Mouse (Mus musculus) heart, embryonic 13.5 days (tissue): ENCODE measurements at regions not wholly inside any gene's neighbourhood (a gene's known extent, or its start where the extent isn't known, plus 50 kb on each side); places are given as distances from the start of the nearest gene placed in this dataset.

Source experiments
- ATAC-seq: fragments of 200-750 bp; cut with Nextera tagmentation; 2 replicates; pipeline ENCODE4 v1.8.0; 2017; ENCODE audit warnings: moderate TSS enrichment; ENCODE audit not compliant: insufficient number of reproducible peaks, low FRiP score, low TSS enrichment; ENCODE audit errors: extremely low read depth
- H3K27ac ChIP-seq: fragments of 300-500 bp; sonication (generic); replicated peaks from 2 replicates; pipeline ENCODE4 v1.5.1; 2015; ENCODE audit warnings: moderate library complexity, mild to moderate bottlenecking, inconsistent platforms
- H3K27me3 ChIP-seq: fragments of 300-500 bp; sonication (generic); replicated peaks from 2 replicates; pipeline ENCODE4 v1.6.1; 2015; ENCODE audit warnings: mild to moderate bottlenecking, inconsistent platforms
- H3K36me3 ChIP-seq: fragments of 300-500 bp; sonication (generic); 2 replicates; pipeline ENCODE4 v1.6.1; 2015; ENCODE audit warnings: mild to moderate bottlenecking, inconsistent platforms
- H3K4me1 ChIP-seq: fragments of 300-500 bp; sonication (generic); 2 replicates; pipeline ENCODE4 v1.6.1; 2015; ENCODE audit warnings: inconsistent platforms
- H3K4me2 ChIP-seq: fragments of 300-500 bp; sonication (generic); 2 replicates; pipeline ENCODE4 v1.6.1; 2015; ENCODE audit warnings: inconsistent platforms, mild to moderate bottlenecking, moderate library complexity
- H3K4me3 ChIP-seq: fragments of 300-500 bp; sonication (generic); 2 replicates; pipeline ENCODE4 v1.5.1; 2015; ENCODE audit warnings: moderate library complexity, mild to moderate bottlenecking, inconsistent platforms
- H3K9ac ChIP-seq: fragments of 300-500 bp; sonication (generic); 2 replicates; pipeline ENCODE4 v1.6.1; 2015; ENCODE audit warnings: inconsistent platforms, mild to moderate bottlenecking, moderate library complexity
- H3K9me3 ChIP-seq: fragments of 300-500 bp; sonication (generic); 2 replicates; pipeline ENCODE4 v1.6.1; 2016; ENCODE audit warnings: inconsistent platforms
- WGBS: fragments of 180-500 bp; shearing (Covaris S2); methylation state at CpG from one replicate; pipeline ENCODE4 v1.1.7; 2015; ENCODE audit warnings: mixed read lengths; 5-methylcytosine and 5-hydroxymethylcytosine counted together

DNA sequence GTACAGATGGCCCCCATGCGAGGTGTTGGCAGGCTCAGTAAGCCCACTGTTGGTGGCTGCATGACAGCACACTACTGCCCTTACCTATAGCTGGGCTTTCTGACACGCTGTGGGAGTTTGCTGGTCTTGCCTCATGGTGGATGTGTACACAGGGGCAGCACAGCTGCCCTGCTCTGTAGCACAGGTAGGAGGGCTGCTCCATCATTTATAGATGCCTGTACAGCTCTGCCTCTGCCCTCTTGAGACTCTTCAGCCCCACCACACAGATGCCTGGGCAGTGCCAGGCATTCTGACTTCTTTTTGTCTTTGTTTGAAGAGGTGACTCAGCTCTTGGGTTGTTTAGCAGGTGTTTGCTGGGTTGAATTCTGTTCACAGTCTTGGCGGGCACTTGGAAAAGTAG lies 365.9 kb upstream of the Kazn start:
- ATAC-seq: no peak
- Histone ChIP-seq H3K4me3 (no peak overlapping the region), H3K27ac (no peak overlapping the region), H3K4me1 (no peaks in the 10 kb centered on the region), H3K36me3 (no peaks in the 10 kb centered on the region), H3K9ac (no peak overlapping the region), H3K4me2 (no peak overlapping the region), H3K27me3 (0 out of 2 replicates have a peak, but pooled peaks cover 5% of the 10 kb centered on the region), H3K9me3 (peaks cover 6% of the 10 kb centered on the region; the same call in 1 of the 2 replicates)
- 72% methylated on average over 3 of the region's 3 CpGs for WGBS

DNA sequence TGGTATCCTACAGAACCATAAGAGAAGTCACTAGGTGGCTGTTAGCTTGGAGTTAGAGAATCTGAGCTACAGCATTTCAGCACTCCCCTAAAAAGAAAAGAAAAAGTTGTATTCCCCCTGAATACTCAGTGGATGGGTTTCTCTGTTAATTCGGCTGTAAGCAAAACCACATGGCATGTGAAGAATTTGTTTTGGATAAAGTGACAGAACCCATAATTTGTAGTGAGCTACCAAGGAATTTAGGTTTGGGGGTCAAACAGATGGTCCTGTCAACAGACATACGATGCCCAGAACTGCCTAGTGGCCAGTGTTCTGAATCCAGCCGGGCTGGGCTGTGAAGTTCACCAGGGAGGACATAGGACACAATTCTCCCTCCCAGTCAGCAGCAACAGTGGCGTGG lies 358.0 kb upstream of the Kazn start:
- Histone ChIP-seq H3K4me2 (no peak overlapping the region), H3K4me1 (peaks cover 3% of the 10 kb centered on the region), H3K27ac (no peak overlapping the region), H3K9me3 (peaks cover 7% of the 10 kb centered on the region; the same call in 1 of the 2 replicates), H3K36me3 (no peaks in the 10 kb centered on the region), H3K9ac (no peak overlapping the region), H3K4me3 (no peak overlapping the region), H3K27me3 (0 out of 2 replicates have a peak, but pooled peaks cover 5% of the 10 kb centered on the region)
- 46% methylated on average over 4 of the region's 4 CpGs for WGBS
- ATAC-seq: no peak

DNA sequence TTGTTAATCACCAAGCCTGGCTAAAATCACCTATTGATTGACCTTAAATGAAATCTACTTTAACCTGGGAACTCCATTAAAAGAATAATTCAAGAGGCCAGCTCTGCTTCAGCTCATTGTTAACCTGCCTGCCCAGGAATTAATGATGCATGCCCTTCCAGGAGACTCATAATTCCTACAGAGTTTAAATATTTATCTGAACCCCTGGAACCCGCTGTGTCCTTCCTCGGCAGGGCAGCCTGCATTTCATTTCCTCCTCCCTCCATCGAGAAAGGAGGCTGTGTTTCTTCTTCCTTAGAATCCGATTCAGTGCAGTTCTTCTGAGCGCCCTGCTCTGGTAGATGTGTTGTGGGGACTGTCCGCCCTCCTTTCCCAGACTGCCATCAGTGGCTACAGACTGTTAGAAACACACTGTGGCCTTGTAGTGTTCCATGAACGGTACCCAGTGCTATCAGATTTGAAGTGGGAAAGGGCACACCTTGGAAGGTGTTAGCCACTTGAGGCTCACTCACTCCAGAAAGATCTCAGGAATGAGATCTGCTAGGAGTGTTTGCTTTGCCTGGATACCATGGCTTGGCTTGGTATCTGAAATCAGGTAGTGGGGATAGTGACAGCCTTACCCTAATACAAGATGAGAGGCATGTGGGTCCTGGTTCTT lies 350.0 kb upstream of the Kazn start:
- no peak for ATAC-seq
- H3K4me1 ChIP-seq: no peaks in the 10 kb centered on the region; the same call in 1 of the 2 replicates
- no peak overlapping the region for H3K4me2 ChIP-seq

DNA sequence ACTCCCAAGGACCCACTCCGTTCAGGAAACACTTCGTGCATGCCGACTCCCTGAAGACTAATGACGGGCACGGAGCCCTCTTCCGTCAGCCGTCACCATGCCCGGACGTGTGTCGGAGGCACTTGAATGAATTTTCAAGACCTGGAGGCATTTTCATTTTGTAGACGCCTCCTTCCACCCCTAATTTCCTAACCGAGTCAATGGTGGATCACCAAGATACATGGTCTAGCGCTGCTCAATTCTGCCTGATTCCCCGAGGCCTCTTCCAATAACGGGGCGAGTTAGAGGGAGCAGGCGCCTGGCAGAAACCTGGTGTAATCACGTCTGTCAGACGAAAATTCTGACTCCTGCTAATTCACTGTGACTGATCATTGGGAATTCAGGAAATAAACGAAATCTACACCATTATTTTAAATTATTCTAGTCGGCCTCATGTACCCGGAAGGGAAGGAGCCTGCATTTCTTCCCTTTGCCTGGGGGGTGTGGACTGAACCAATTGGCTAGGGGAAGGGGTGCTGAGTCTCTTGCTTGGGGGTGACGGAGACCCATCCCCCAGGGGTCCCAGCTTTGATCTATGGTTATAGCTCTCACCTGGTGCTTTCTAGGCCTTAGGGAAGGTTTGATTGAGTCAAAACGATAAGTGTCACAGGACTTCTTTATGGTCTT lies 349.4 kb upstream of the Kazn start:
- no peak overlapping the region for H3K4me3 ChIP-seq
- H3K36me3 ChIP-seq: no peaks in the 10 kb centered on the region
- H3K4me2 ChIP-seq: no peak overlapping the region
- H3K9ac ChIP-seq: no peak overlapping the region
- WGBS: 69% methylated on average over 24 of the region's 24 CpGs
- peaks cover 25% of the 10 kb centered on the region for H3K27me3 ChIP-seq
- no peaks in the 10 kb centered on the region for H3K4me1 ChIP-seq
- ATAC-seq: no peak
- H3K9me3 ChIP-seq: no peaks in the 10 kb centered on the region
- no peak overlapping the region for H3K27ac ChIP-seq

More for the DNA sequence above, 350.0 kb upstream of the Kazn start:
- H3K4me3 ChIP-seq: no peak overlapping the region
- no peaks in the 10 kb centered on the region for H3K9me3 ChIP-seq
- H3K9ac ChIP-seq: no peak overlapping the region
- peaks cover 25% of the 10 kb centered on the region for H3K27me3 ChIP-seq
- no peaks in the 10 kb centered on the region for H3K36me3 ChIP-seq
- H3K27ac ChIP-seq: no peak overlapping the region
- 64% methylated on average over 7 of the region's 7 CpGs for WGBS

DNA sequence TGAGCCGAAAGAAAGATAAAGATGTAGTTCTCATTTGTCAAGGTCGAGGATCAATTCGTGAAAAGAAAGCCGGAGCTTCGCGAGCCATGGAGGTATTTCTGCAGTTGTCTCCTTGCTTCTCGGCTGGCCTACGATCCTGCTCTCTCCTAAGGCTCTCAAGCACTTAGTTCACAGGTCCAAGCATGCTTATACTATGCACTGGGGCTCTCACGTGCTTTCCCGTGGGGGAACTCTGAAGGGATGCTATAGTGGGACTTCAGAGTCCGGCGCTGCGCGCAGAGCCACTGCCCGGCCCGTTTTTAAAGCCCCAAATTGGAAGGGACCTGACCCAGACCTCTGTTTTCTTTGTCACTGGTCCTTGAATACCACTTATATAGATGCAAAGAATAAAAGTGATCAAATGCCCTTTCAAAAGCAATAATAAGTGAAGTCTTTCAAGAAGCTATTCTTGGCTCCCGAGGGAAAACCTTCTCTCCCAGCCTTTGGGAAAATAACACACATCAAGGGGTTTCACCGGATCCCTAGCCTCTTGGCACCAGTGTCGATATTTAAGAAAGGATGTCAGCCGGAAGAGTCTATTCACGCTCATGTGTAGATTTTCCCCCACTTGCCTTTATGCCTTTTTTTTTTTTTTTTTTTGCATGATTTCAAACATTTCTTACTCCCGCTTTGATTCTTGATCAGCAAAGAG lies 348.3 kb upstream of the Kazn start:
- no peak for ATAC-seq
- peaks cover 25% of the 10 kb centered on the region for H3K27me3 ChIP-seq
- no peak overlapping the region for H3K4me3 ChIP-seq
- H3K27ac ChIP-seq: no peak overlapping the region
- H3K4me1 ChIP-seq: no peaks in the 10 kb centered on the region
- H3K4me2 ChIP-seq: no peak overlapping the region
- 82% methylated on average over 22 of the region's 22 CpGs for WGBS
- H3K9me3 ChIP-seq: no peaks in the 10 kb centered on the region
- H3K36me3 ChIP-seq: no peaks in the 10 kb centered on the region
- H3K9ac ChIP-seq: no peak overlapping the region

DNA sequence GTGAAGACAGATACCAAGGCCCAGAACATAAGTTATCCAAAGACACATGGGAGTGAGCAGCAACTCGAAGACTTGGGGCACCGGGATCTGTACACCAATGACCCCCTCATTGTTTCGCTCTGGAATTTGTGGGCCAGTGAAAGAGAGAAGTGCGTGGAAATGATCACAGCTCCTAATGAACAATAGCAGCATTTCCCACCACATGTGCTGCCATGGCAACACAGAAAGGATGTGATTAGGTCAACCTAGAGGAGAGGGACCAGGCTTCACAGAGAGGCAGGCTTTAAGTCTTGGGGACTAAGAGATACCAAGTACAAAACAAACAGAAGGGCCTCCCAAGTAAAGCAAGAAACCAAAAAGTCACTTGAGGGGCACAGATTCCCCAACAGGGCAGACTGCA lies 339.3 kb upstream of the Kazn start:
- H3K4me3 ChIP-seq: no peak overlapping the region
- ATAC-seq: no peak

DNA sequence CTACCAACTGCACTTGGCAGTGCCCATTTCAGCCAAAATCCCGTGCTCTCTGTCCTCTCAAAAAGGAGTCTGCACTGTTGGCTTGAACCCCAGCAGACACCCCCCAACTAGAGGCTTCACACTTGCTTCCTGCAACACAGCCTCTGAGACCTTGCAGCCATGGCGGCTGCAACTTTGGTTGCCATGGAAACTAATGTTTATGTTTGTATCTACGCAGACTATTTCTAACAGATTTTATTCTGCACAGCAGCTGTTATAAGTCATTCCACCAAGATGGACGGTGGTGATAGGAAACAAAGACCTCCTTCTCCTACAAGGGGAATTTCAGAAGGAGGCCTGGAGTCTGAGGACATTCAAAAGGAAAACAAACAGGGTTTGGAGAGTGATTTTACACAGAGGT lies 338.3 kb upstream of the Kazn start:
- Histone ChIP-seq H3K4me2 (no peak overlapping the region), H3K4me1 (no peaks in the 10 kb centered on the region), H3K9ac (no peak overlapping the region), H3K4me3 (no peak overlapping the region), H3K27me3 (no peaks in the 10 kb centered on the region), H3K36me3 (no peaks in the 10 kb centered on the region), H3K9me3 (no peaks in the 10 kb centered on the region), H3K27ac (no peak overlapping the region)
- 51% methylated on average over 4 of the region's 4 CpGs for WGBS
- no peak for ATAC-seq

More for the DNA sequence above, 339.3 kb upstream of the Kazn start:
- H3K27ac ChIP-seq: no peak overlapping the region
- H3K9me3 ChIP-seq: no peaks in the 10 kb centered on the region
- no peak overlapping the region for H3K9ac ChIP-seq
- H3K27me3 ChIP-seq: no peaks in the 10 kb centered on the region
- H3K36me3 ChIP-seq: no peaks in the 10 kb centered on the region
- H3K4me1 ChIP-seq: no peaks in the 10 kb centered on the region
- WGBS: 73% methylated on average over 4 of the region's 4 CpGs
- no peak overlapping the region for H3K4me2 ChIP-seq

DNA sequence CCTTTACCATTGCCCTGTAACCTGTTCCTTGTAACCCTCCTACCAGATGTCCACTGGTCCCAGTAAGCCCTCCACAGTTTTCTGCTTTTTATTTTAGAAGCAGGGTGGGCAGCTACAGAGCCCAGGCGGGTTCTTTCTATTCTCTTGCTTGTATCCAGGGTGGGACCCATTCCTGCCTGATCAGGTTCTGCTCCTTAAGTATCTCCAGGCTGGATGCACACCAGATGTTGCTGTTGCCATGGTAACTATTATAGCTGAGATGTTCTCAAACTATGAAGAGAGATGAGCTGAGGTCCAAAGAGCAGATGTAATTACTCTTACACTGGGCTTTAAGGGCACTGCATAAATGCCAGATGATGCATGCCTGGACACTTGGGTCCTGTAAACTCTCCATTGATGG lies 335.3 kb upstream of the Kazn start:
- Histone ChIP-seq H3K9ac (no peak overlapping the region), H3K9me3 (no peaks in the 10 kb centered on the region), H3K4me2 (no peak overlapping the region), H3K4me3 (no peak overlapping the region), H3K36me3 (no peaks in the 10 kb centered on the region), H3K27ac (no peak overlapping the region), H3K27me3 (no peaks in the 10 kb centered on the region), H3K4me1 (no peaks in the 10 kb centered on the region)
- ATAC-seq: no peak
- 63% methylated on average over 1 of the region's 1 CpGs for WGBS

DNA sequence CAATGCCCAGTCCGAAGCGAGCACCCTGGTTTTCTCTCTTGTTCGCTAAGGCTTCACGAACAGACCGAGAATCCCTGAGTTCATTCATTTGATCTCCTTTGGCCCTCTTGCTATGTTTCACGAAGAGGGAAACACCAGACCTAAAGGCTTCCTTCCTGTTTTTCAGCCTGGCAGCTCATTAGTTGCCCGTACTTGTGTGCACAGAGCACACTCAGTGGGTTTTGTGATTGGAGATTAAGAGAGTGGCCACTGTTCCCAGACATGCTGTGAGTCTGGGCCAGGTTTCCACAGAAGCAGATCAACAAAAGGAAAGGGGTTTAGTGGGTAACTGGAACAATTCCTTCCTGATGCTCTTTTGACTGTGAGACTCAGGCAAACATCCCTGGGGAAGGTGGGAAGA lies 331.5 kb upstream of the Kazn start:
- no peak overlapping the region for H3K4me3 ChIP-seq
- H3K36me3 ChIP-seq: no peaks in the 10 kb centered on the region
- no peak overlapping the region for H3K9ac ChIP-seq
- H3K4me1 ChIP-seq: no peaks in the 10 kb centered on the region
- ATAC-seq: no peak
- 71% methylated on average over 7 of the region's 7 CpGs for WGBS
- H3K4me2 ChIP-seq: no peak overlapping the region
- no peaks in the 10 kb centered on the region for H3K9me3 ChIP-seq
- H3K27ac ChIP-seq: no peak overlapping the region
- H3K27me3 ChIP-seq: no peaks in the 10 kb centered on the region

DNA sequence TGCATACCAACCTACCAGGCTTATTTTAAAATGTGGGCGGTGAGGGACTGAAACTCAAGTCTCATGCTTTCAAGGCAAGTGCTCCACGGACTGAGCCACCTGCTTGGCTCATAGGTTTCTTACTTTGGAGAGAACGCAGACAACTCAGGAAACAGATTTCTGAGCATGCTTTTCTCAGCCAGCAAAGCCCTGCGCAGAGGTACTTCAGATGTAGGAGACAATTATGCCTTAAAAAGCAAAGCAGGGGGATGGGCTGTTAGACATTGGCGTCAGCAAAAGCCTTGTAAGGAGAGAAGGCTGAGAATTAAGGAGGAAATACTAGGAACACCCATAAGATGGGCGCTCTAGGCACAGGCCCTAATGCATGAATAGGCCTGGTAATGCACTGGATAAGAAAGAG lies 329.4 kb upstream of the Kazn start:
- Histone ChIP-seq H3K27ac (no peak overlapping the region), H3K4me2 (no peak overlapping the region), H3K4me3 (no peak overlapping the region), H3K4me1 (no peaks in the 10 kb centered on the region), H3K9me3 (no peaks in the 10 kb centered on the region), H3K27me3 (no peaks in the 10 kb centered on the region), H3K9ac (no peak overlapping the region), H3K36me3 (no peaks in the 10 kb centered on the region)
- no peak for ATAC-seq
- WGBS: 76% methylated on average over 6 of the region's 6 CpGs

DNA sequence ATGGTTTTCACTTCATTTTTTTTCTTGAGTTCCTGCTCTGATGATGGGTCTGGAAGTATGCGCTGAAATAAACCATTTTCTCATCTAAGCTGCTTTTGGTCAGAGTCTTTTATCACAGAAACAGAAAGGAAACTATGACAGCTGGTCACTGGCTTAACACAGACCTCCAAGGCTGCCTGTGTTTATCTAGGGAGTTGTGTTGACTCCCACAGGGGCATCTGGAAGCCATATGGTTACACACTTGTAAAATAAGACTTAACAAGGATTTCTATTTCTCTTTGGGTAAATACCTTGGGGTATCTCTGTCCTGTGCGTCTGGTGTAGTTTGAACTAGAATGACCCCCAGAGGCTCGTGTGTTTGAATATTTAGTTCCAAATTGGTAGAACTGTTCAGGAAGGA lies 315.5 kb upstream of the Kazn start:
- Histone ChIP-seq H3K9me3 (peaks cover 9% of the 10 kb centered on the region; the same call in 1 of the 2 replicates), H3K27me3 (no peaks in the 10 kb centered on the region), H3K27ac (no peak overlapping the region), H3K4me3 (no peak overlapping the region), H3K4me1 (no peaks in the 10 kb centered on the region), H3K4me2 (no peak overlapping the region), H3K36me3 (no peaks in the 10 kb centered on the region), H3K9ac (no peak overlapping the region)
- ATAC-seq: no peak
- 49% methylated on average over 3 of the region's 3 CpGs for WGBS
